Mouse (Mus musculus) megakaryocyte-erythroid progenitor cell, adult 5-6 weeks (primary cell): ENCODE measurements around the gene Rnf13. TPM values are rescaled to one million over a fixed set of nuclear protein-coding genes. Genes with fewer than 3 reads are reported as not detected.

Experiments
- ATAC-seq: replicated peaks from 2 replicates; pipeline ENCODE4 v1.8.0; 2016; ENCODE audit warnings: mild to moderate bottlenecking, inconsistent platforms; ENCODE audit not compliant: severe bottlenecking, poor library complexity, low FRiP score, low TSS enrichment
- total RNA-seq, 2 experiments: library from RNA; stranded (forward) in 1 of 2; stranded (reverse) in 1 of 2; fragments of 200-1000, 215-1000 nt in 1 of 2; fragments of >200 nt in 1 of 2; fragmentation: Nextera tagmentation in 1 of 2; gene quantifications; 2 replicates each; pipeline ENCODE4 v1.2.3; 2014 to 2017

Gene Rnf13
- total RNA-seq, 2 experiments from 2014 or later, result 10.6 to 12.2 TPM

GRCm38 (mm10) chr3:57836911-57837310 lies 101.0 kb downstream of the Rnf13 start:
- ATAC-seq, result no peak

GRCm38 (mm10) chr3:57843775-57844174 lies 107.9 kb downstream of the Rnf13 start:
- ATAC-seq, result no peak

GRCm38 (mm10) chr3:57845786-57846661 lies 110.2 kb downstream of the Rnf13 start:
- no peak for ATAC-seq

- no peak for ATAC-seq
Measured at GRCm38 (mm10) chr3:57846662-57846911, 110.7 kb downstream of the Rnf13 start.

GRCm38 (mm10) chr3:57846912-57847759 lies 111.3 kb downstream of the Rnf13 start:
- peak; percentile 80 for ATAC-seq

GRCm38 (mm10) chr3:57847760-57848185 lies 111.9 kb downstream of the Rnf13 start, which contains the start of gene Pfn2:
TSS of gene Pfn2 (minus strand) at chr3:57848079.
- ATAC-seq, result peak; percentile 45

GRCm38 (mm10) chr3:57882945-57883344 lies 147.1 kb downstream of the Rnf13 start:
- ATAC-seq, result no peak

Other genes starting within 250 kb of the Rnf13 start
- gene Wwtr1, start 160.2 kb upstream of the Rnf13 start, total RNA-seq (2014; fragmentation: Nextera tagmentation), result not detected in 2 replicates
- not detected in 2 replicates for gene Wwtr1, start 160.2 kb upstream of the Rnf13 start, total RNA-seq (2017)
- 25.8 and 45.8 TPM in 2 replicates for gene Commd2, start 84.3 kb upstream of the Rnf13 start, total RNA-seq (2014; fragmentation: Nextera tagmentation)
- gene Commd2, start 84.3 kb upstream of the Rnf13 start, total RNA-seq (2017), result 14.6 and 14.9 TPM in 2 replicates
- gene Ankub1, start 43.3 kb upstream of the Rnf13 start, total RNA-seq (2014; fragmentation: Nextera tagmentation), result not detected in 2 replicates
- gene Ankub1, start 43.3 kb upstream of the Rnf13 start, total RNA-seq (2017), result not detected in 2 replicates
- not detected in 2 replicates for gene Pfn2, start 112.0 kb downstream of the Rnf13 start, total RNA-seq (2014; fragmentation: Nextera tagmentation)
- 1.1 and 3.2 TPM in 2 replicates for gene Pfn2, start 112.0 kb downstream of the Rnf13 start, total RNA-seq (2017)